Mouse (Mus musculus) megakaryocyte progenitor cell, adult 5-6 weeks (primary cell): ENCODE measurements around the gene Ephb4. TPM values are rescaled to one million over a fixed set of nuclear protein-coding genes. Genes with fewer than 3 reads are reported as not detected.

Experiments
- total RNA-seq, 2 experiments: library from RNA; stranded (forward) in 1 of 2; stranded (reverse) in 1 of 2; fragments of 157-497, 149-512 nt in 1 of 2; fragments of 200-1000 nt in 1 of 2; gene quantifications; 2 replicates each; pipeline versions ENCODE4 v1.2.3 to v1.2.4; 2015 to 2017

Ephb4 gene
- total RNA-seq, 2 experiments from 2014 or later = 0.05 TPM; not detected in 1

Other genes starting within 250 kb of the Ephb4 start
- gene Trim56, start 233.9 kb upstream of the Ephb4 start, total RNA-seq (2015) = 8.1 and 8.7 TPM in 2 replicates
- 24.7 and 25.6 TPM in 2 replicates for gene Trim56, start 233.9 kb upstream of the Ephb4 start, total RNA-seq (2017)
- not detected in 2 replicates for gene Muc3, start 200.8 kb upstream of the Ephb4 start, total RNA-seq (2015)
- not detected in 2 replicates for gene Muc3, start 200.8 kb upstream of the Ephb4 start, total RNA-seq (2017)
- 0.69 TPM in 1 of 2 replicates, not detected in the other for gene Muc3a, start 137.7 kb upstream of the Ephb4 start, total RNA-seq (2015)
- not detected in 2 replicates for gene Muc3a, start 137.7 kb upstream of the Ephb4 start, total RNA-seq (2017)
- 0.67 and 2.3 TPM in 2 replicates for gene Ache, start 62.6 kb upstream of the Ephb4 start, total RNA-seq (2015)
- under 0.01 TPM in 1 of 2 replicates, not detected in the other for gene Ache, start 62.6 kb upstream of the Ephb4 start, total RNA-seq (2017)
- 0.61 and 2.9 TPM in 2 replicates for gene Ufsp1, start 55.5 kb upstream of the Ephb4 start, total RNA-seq (2015)
- gene Ufsp1, start 55.5 kb upstream of the Ephb4 start, total RNA-seq (2017) = 1.3 and 3.8 TPM in 2 replicates
- 133 and 143 TPM in 2 replicates for gene Srrt, start 42.4 kb upstream of the Ephb4 start, total RNA-seq (2015)
- gene Srrt, start 42.4 kb upstream of the Ephb4 start, total RNA-seq (2017) = 241 and 321 TPM in 2 replicates
- gene Trip6, start 35.7 kb upstream of the Ephb4 start, total RNA-seq (2015) = 4.0 and 6.7 TPM in 2 replicates
- 7.1 and 7.5 TPM in 2 replicates for gene Trip6, start 35.7 kb upstream of the Ephb4 start, total RNA-seq (2017)
- gene Slc12a9, start 16.5 kb upstream of the Ephb4 start, total RNA-seq (2015) = 2.4 and 4.4 TPM in 2 replicates
- 5.3 and 5.7 TPM in 2 replicates for gene Slc12a9, start 16.5 kb upstream of the Ephb4 start, total RNA-seq (2017)
- gene Zan, start 127.0 kb downstream of the Ephb4 start, total RNA-seq (2015) = 0.10 and 0.47 TPM in 2 replicates
- gene Zan, start 127.0 kb downstream of the Ephb4 start, total RNA-seq (2017) = under 0.01 and 0.14 TPM in 2 replicates
- 31.9 and 35.0 TPM in 2 replicates for gene Pop7, start 152.4 kb downstream of the Ephb4 start, total RNA-seq (2015)
- 22.7 and 29.2 TPM in 2 replicates for gene Pop7, start 152.4 kb downstream of the Ephb4 start, total RNA-seq (2017)
- 7.1 and 8.6 TPM in 2 replicates for gene Gigyf1, start 168.4 kb downstream of the Ephb4 start, total RNA-seq (2015)
- 4.7 and 7.2 TPM in 2 replicates for gene Gigyf1, start 168.4 kb downstream of the Ephb4 start, total RNA-seq (2017)
- not detected in 2 replicates for gene Epo, start 183.1 kb downstream of the Ephb4 start, total RNA-seq (2015)
- not detected in 2 replicates for gene Epo, start 183.1 kb downstream of the Ephb4 start, total RNA-seq (2017)
- 193 and 223 TPM in 2 replicates for gene Gnb2, start 183.4 kb downstream of the Ephb4 start, total RNA-seq (2015)
- 187 and 251 TPM in 2 replicates for gene Gnb2, start 183.4 kb downstream of the Ephb4 start, total RNA-seq (2017)
- not detected in 2 replicates for gene Actl6b, start 203.4 kb downstream of the Ephb4 start, total RNA-seq (2015)
- gene Actl6b, start 203.4 kb downstream of the Ephb4 start, total RNA-seq (2017) = not detected in 2 replicates
- 14.1 and 20.7 TPM in 2 replicates for gene Tfr2, start 219.7 kb downstream of the Ephb4 start, total RNA-seq (2015)
- gene Tfr2, start 219.7 kb downstream of the Ephb4 start, total RNA-seq (2017) = 13.2 and 23.4 TPM in 2 replicates